Mouse (Mus musculus) stomach, embryonic 15.5 days (tissue): ENCODE results near the gene Il1rap. TPM values are rescaled to one million over a fixed set of nuclear protein-coding genes. Genes with fewer than 3 reads are reported as not detected.

Experiments used
- ATAC-seq: fragments of 200-750 bp; cut with Nextera tagmentation; 2 replicates; pipeline ENCODE4 v1.8.0; 2017; ENCODE audit warnings: low read depth, moderate number of reproducible peaks, moderate TSS enrichment; ENCODE audit not compliant: insufficient read depth, low FRiP score
- H3K27ac ChIP-seq: fragments of 300-500 bp; sonication (generic); 2 replicates; pipeline ENCODE4 v1.5.1; 2015; ENCODE audit warnings: mild to moderate bottlenecking, inconsistent platforms
- H3K27me3 ChIP-seq: fragments of 300-500 bp; sonication (generic); replicated peaks from 2 replicates; pipeline ENCODE4 v1.6.1; 2015; ENCODE audit warnings: inconsistent platforms
- H3K36me3 ChIP-seq: fragments of 300-500 bp; sonication (generic); 2 replicates; pipeline ENCODE4 v1.6.1; 2015; ENCODE audit warnings: inconsistent platforms
- H3K4me1 ChIP-seq: fragments of 300-500 bp; sonication (generic); 2 replicates; pipeline ENCODE4 v1.6.1; 2015; ENCODE audit warnings: inconsistent platforms
- H3K4me2 ChIP-seq: fragments of 300-500 bp; sonication (generic); 2 replicates; pipeline ENCODE4 v1.6.1; 2015; ENCODE audit warnings: mild to moderate bottlenecking, inconsistent platforms
- H3K4me3 ChIP-seq: fragments of 300-500 bp; sonication (generic); replicated peaks from 2 replicates; pipeline ENCODE4 v1.5.1; 2015; ENCODE audit warnings: inconsistent platforms
- H3K9ac ChIP-seq: fragments of 300-500 bp; sonication (generic); 2 replicates; pipeline ENCODE4 v1.6.1; 2015; ENCODE audit warnings: inconsistent platforms
- H3K9me3 ChIP-seq: fragments of 300-500 bp; sonication (generic); 2 replicates; pipeline ENCODE4 v1.6.1; 2016; ENCODE audit warnings: inconsistent platforms
- WGBS: fragments of 180-500 bp; shearing (Covaris S2); methylation state at CpG from one replicate; pipeline ENCODE4 v1.1.7; 2015; 5-methylcytosine and 5-hydroxymethylcytosine counted together
- polyA plus RNA-seq: library from polyadenylated mRNA; unstranded; fragments of >200 nt; fragmentation: Nextera tagmentation; extraction: Ambion mirVana; gene quantifications from 2 replicates; pipeline ENCODE4 v1.2.1, GENCODE M21; 2015

Il1rap gene
- polyA plus RNA-seq, 1 experiment from 2014 or later = 6.9 TPM

GRCm38 (mm10) chr16:26626065-26626464 lies 44.6 kb downstream of the Il1rap start:
- Histone ChIP-seq H3K27ac (no peak overlapping the region), H3K4me1 (no peaks in the 10 kb centered on the region), H3K27me3 (no peaks in the 10 kb centered on the region), H3K4me2 (no peak overlapping the region), H3K36me3 (no peaks in the 10 kb centered on the region), H3K9me3 (no peaks in the 10 kb centered on the region), H3K9ac (no peak overlapping the region), H3K4me3 (no peak overlapping the region)
- 75% methylated on average over 3 of the region's 3 CpGs for WGBS
- ATAC-seq = no peak

- H3K4me3 ChIP-seq = no peak overlapping the region
- WGBS = 65% methylated on average over 2 of the region's 2 CpGs
- H3K9ac ChIP-seq = no peak overlapping the region
- no peaks in the 10 kb centered on the region for H3K9me3 ChIP-seq
- no peaks in the 10 kb centered on the region for H3K4me1 ChIP-seq
- no peaks in the 10 kb centered on the region for H3K27me3 ChIP-seq
- no peaks in the 10 kb centered on the region for H3K36me3 ChIP-seq
- no peak overlapping the region for H3K27ac ChIP-seq
- no peak overlapping the region for H3K4me2 ChIP-seq
- ATAC-seq = no peak
These were observed 53.3 kb downstream of the Il1rap start for GRCm38 (mm10) chr16:26634800-26635199.

GRCm38 (mm10) chr16:26643077-26643476 lies 61.6 kb downstream of the Il1rap start:
- no peaks in the 10 kb centered on the region for H3K27me3 ChIP-seq
- H3K4me1 ChIP-seq = no peaks in the 10 kb centered on the region
- no peak overlapping the region for H3K9ac ChIP-seq
- no peak overlapping the region for H3K4me3 ChIP-seq
- H3K36me3 ChIP-seq = no peaks in the 10 kb centered on the region
- 74% methylated on average over 6 of the region's 6 CpGs for WGBS
- no peak for ATAC-seq
- no peak overlapping the region for H3K4me2 ChIP-seq
- H3K9me3 ChIP-seq = no peaks in the 10 kb centered on the region
- H3K27ac ChIP-seq = no peak overlapping the region

GRCm38 (mm10) chr16:26646066-26646465 lies 64.6 kb downstream of the Il1rap start:
- 63% methylated on average over 2 of the region's 2 CpGs for WGBS
- no peak overlapping the region for H3K4me2 ChIP-seq
- ATAC-seq = no peak

GRCm38 (mm10) chr16:26647036-26647435 lies 65.5 kb downstream of the Il1rap start:
- Histone ChIP-seq H3K36me3 (no peaks in the 10 kb centered on the region), H3K9me3 (no peaks in the 10 kb centered on the region), H3K9ac (no peak overlapping the region), H3K27ac (no peak overlapping the region), H3K4me1 (no peaks in the 10 kb centered on the region), H3K4me2 (no peak overlapping the region), H3K27me3 (no peaks in the 10 kb centered on the region), H3K4me3 (no peak overlapping the region)
- WGBS = 71% methylated on average over 1 of the region's 1 CpGs
- no peak for ATAC-seq

More at GRCm38 (mm10) chr16:26646066-26646465, 64.6 kb downstream of the Il1rap start:
- Histone ChIP-seq H3K27me3 (no peaks in the 10 kb centered on the region), H3K9ac (no peak overlapping the region), H3K36me3 (no peaks in the 10 kb centered on the region), H3K4me3 (no peak overlapping the region), H3K4me1 (no peaks in the 10 kb centered on the region), H3K9me3 (no peaks in the 10 kb centered on the region), H3K27ac (no peak overlapping the region)

- Histone ChIP-seq H3K9me3 (no peaks in the 10 kb centered on the region), H3K27ac (no peak overlapping the region), H3K4me3 (no peak overlapping the region), H3K4me1 (no peaks in the 10 kb centered on the region), H3K27me3 (no peaks in the 10 kb centered on the region), H3K4me2 (no peak overlapping the region), H3K9ac (no peak overlapping the region), H3K36me3 (no peaks in the 10 kb centered on the region)
- 65% methylated on average over 7 of the region's 7 CpGs for WGBS
- no peak for ATAC-seq
These were observed 81.4 kb downstream of the Il1rap start for GRCm38 (mm10) chr16:26662722-26663436.

- 71% methylated on average over 2 of the region's 2 CpGs for whole genome bisulfite sequencing
- no peak overlapping the region for H3K4me3 ChIP-seq
- H3K9ac ChIP-seq = no peak overlapping the region
- no peak overlapping the region for H3K4me2 ChIP-seq
- no peak overlapping the region for H3K27ac ChIP-seq
- H3K4me1 ChIP-seq = no peaks in the 10 kb centered on the region
- no peak for ATAC-seq
- H3K36me3 ChIP-seq = no peaks in the 10 kb centered on the region
- no peaks in the 10 kb centered on the region for H3K27me3 ChIP-seq
- H3K9me3 ChIP-seq = no peaks in the 10 kb centered on the region
These were observed 84.9 kb downstream of the Il1rap start for GRCm38 (mm10) chr16:26666401-26666800.

- ATAC-seq = no peak
- no peak overlapping the region for H3K9ac ChIP-seq
- no peak overlapping the region for H3K4me2 ChIP-seq
- H3K27ac ChIP-seq = no peak overlapping the region
- no peak overlapping the region for H3K4me3 ChIP-seq
- H3K36me3 ChIP-seq = no peaks in the 10 kb centered on the region
- H3K27me3 ChIP-seq = no peaks in the 10 kb centered on the region
- H3K9me3 ChIP-seq = no peaks in the 10 kb centered on the region
- H3K4me1 ChIP-seq = no peaks in the 10 kb centered on the region
- WGBS = 75% methylated on average over 2 of the region's 2 CpGs
These were observed 87.6 kb downstream of the Il1rap start for GRCm38 (mm10) chr16:26669081-26669480.

- Histone ChIP-seq H3K9ac (no peak overlapping the region), H3K4me3 (no peak overlapping the region), H3K36me3 (no peaks in the 10 kb centered on the region), H3K27me3 (no peaks in the 10 kb centered on the region), H3K9me3 (no peaks in the 10 kb centered on the region), H3K27ac (no peak overlapping the region), H3K4me1 (no peaks in the 10 kb centered on the region), H3K4me2 (no peak overlapping the region)
- WGBS = 81% methylated on average over 2 of the region's 2 CpGs
- ATAC-seq = no peak
These were observed 98.9 kb downstream of the Il1rap start for GRCm38 (mm10) chr16:26680381-26680780.

- no peak overlapping the region for H3K9ac ChIP-seq
- 63% methylated on average over 2 of the region's 2 CpGs for WGBS
- H3K4me3 ChIP-seq = no peak overlapping the region
- no peaks in the 10 kb centered on the region for H3K4me1 ChIP-seq
- no peaks in the 10 kb centered on the region for H3K9me3 ChIP-seq
- no peaks in the 10 kb centered on the region for H3K27me3 ChIP-seq
- H3K36me3 ChIP-seq = no peaks in the 10 kb centered on the region
- H3K27ac ChIP-seq = no peak overlapping the region
- H3K4me2 ChIP-seq = no peak overlapping the region
- no peak for ATAC-seq
These were observed 108.3 kb downstream of the Il1rap start for GRCm38 (mm10) chr16:26689771-26690170.

- Histone ChIP-seq H3K27me3 (no peaks in the 10 kb centered on the region), H3K4me3 (no peak overlapping the region), H3K27ac (no peak overlapping the region), H3K4me2 (no peak overlapping the region), H3K36me3 (no peaks in the 10 kb centered on the region), H3K9me3 (no peaks in the 10 kb centered on the region), H3K4me1 (no peaks in the 10 kb centered on the region), H3K9ac (no peak overlapping the region)
- 40% methylated on average over 11 of the region's 11 CpGs for WGBS
- ATAC-seq = no peak
These were observed 109.8 kb downstream of the Il1rap start for GRCm38 (mm10) chr16:26691294-26691693.

- Histone ChIP-seq H3K9ac (no peak overlapping the region), H3K27ac (no peak overlapping the region), H3K4me3 (no peak overlapping the region), H3K27me3 (no peaks in the 10 kb centered on the region), H3K36me3 (no peaks in the 10 kb centered on the region), H3K4me2 (no peak overlapping the region), H3K9me3 (no peaks in the 10 kb centered on the region), H3K4me1 (no peaks in the 10 kb centered on the region)
- 79% methylated on average over 4 of the region's 4 CpGs for WGBS
- no peak for ATAC-seq
These were observed 116.6 kb downstream of the Il1rap start for GRCm38 (mm10) chr16:26698076-26698475.
